Mouse (Mus musculus): ENCODE measurements around the gene Col4a5.

The Col4a5 gene

DNA sequence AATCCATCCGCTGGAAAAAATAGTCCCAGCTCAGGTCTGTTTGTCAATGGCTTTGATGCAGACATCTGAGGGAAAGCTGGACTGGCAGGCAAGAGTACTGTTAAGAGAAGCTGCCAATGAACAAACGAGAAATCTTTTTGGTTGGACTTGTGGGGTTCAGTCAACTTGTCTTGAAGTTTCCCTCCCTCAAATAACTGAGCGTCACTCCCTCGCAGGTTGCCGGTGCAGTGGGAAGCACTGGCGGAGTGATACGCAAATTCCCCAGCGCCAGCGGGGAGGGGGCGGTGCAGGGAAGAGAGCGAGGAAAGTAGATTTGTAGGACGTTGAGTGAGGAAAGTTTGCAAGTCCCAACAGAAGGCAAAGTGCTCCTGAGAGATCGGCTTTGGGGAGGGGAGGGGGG is at the start of gene Col4a5:
Gene Col4a5 (plus strand): TSS at position 276 of the 400 bp plus-strand sequence.
- peak; percentile 0 for DNase-seq (ENCODE audit: low spot score)

DNA sequence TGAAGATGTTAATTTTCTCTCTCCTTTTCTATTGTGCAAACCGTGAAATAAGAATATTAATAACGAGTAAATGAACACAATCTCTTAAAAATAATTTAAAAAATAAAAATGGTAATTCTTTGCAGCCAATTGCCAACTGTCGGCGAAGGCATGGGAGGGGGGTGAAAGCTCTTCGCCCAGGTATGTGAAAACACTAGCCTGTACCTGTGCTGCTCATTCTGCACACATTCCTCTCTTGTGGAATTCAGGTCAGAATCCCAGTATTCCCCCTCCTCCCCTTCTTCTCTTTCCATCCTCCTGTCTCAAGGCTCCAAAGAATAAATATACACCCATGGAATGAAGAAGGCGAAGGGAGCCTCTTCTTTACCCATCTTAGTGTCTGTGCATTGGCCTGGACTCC is 38.4 kb upstream of the Col4a5 start:
- DNase-seq (ENCODE audit: low spot score), result no peak

GRCm38 (mm10) chrX:141439423-141439822 is 35.8 kb upstream of the Col4a5 start:
- no peak for DNase-seq (ENCODE audit: low spot score)

DNA sequence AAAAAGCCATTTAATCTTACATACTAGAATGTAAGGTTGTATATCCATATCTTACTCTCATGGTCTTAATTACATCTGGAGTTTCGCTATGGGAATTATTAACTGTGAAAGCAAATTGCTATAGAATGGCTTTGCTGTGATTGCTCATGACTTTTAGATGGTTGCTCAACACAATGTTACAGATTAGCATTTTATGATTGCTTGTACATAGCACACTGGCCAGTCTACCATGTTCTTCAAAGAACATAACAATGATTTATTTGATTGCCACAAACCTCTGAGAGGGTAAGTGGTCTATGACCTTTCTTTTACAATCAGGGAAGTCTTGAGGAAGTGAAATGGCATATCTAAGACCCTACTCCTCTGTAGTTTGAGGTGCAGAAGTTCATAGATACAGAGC is 27.2 kb upstream of the Col4a5 start:
- no peak for DNase-seq (ENCODE audit: low spot score)

- DNase-seq (ENCODE audit: low spot score), result no peak
Measured at GRCm38 (mm10) chrX:141473470-141474302, 1.5 kb upstream of the Col4a5 start, which contains the start of gene Col4a6. Gene Col4a6, minus strand, starts transcription at chrX:141474076.

- no peak for DNase-seq (ENCODE audit: low spot score)
Measured at GRCm38 (mm10) chrX:141475566-141476327, 562 bp downstream of the Col4a5 start.

GRCm38 (mm10) chrX:141494545-141494944 is 19.4 kb downstream of the Col4a5 start:
- DNase-seq (ENCODE audit: low spot score), result no peak

- DNase-seq (ENCODE audit: low spot score), result no peak
Measured at GRCm38 (mm10) chrX:141503125-141503524, 27.9 kb downstream of the Col4a5 start.

DNA sequence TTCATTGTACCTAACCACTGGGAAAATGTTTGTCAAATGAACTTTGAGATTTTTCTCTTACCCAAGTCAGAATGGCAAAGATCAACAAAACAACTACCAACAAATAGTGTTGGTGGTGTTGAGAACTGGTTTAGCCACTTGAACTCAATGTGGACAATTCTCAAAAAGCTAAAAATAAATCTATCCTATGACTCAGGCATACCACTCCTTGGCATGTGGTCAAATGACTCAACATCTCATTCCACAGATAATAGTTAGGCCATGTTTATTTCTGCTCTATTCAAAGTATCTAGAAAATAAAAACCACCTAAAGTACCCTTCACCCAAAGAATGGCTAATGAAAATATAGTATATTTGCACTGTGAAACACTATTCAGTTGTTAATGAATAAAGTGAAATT is 58.3 kb downstream of the Col4a5 start:
- no peak for DNase-seq (ENCODE audit: low spot score)

GRCm38 (mm10) chrX:141547471-141547870 is 72.3 kb downstream of the Col4a5 start:
- DNase-seq (ENCODE audit: low spot score), result no peak

DNA sequence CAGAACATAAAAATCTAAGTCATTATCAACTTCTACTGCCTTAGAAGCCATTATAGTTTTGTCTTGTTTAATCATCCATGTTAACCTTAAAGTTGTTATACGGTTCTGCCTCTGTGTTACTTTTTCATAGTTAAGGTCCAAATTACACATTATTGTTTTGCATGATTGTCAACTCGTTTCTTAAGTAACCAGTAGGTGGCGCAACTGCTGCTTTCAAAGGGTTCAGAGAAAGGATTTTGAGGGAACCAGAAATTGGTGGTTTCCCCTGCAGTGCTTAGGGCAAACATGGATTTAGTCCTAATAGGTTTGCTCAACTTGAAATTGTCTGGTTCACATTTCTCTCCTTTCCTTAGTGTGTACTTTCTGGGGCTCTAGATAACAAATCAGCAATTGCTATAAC is 115.1 kb downstream of the Col4a5 start:
- no peak for DNase-seq (ENCODE audit: low spot score)

DNA sequence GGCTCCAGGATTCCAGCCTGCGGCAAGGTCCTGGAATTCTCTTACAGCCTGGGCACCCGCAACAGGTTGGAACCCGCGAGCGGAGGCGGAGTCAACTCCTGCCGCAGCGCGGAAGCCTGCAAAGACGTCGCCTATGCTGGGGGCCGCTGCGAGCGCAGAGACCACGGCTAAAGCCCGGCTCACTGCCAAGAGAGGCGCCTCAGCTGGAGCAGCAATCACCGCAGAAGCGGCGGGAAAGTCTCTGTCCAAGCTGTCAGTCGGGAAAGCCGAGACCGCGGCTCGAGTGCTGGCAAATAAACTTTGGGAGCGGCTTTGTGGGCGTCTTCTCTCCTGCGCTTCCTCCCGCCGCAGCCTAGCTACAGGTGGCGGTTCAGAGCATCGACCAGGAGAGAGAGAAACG is 246.5 kb downstream of the Col4a5 start:
- no peak for DNase-seq (ENCODE audit: low spot score)

DNA sequence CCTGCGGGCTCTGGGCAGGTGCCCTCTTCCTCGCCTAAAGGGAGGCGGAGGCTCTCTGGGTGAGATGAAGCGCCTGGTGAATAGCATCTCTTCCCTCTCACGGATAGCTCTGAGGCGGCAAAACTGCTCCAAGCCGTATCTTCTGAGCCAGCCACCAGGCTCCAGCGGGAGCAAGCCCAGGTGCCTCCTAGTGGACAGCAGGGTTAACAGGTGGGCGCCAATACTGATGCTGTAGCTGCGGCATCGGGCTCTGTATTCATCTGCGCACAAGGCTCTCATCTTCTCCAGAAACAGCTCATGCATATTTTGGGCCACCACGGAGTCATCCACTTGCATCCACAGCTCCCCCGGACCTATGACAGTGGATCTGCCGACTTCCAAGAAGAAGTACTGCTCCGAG is 248.8 kb downstream of the Col4a5 start:
- no peak for DNase-seq (ENCODE audit: low spot score)

GRCm38 (mm10) chrX:141724391-141724891 is 249.3 kb downstream of the Col4a5 start:
- no peak for DNase-seq (ENCODE audit: low spot score)

- no peak for DNase-seq (ENCODE audit: low spot score)
Measured at GRCm38 (mm10) chrX:141724937-141725918, 250.0 kb downstream of the Col4a5 start, which contains the start of gene Irs4. Gene Irs4, minus strand, starts transcription at chrX:141725263.

DNA sequence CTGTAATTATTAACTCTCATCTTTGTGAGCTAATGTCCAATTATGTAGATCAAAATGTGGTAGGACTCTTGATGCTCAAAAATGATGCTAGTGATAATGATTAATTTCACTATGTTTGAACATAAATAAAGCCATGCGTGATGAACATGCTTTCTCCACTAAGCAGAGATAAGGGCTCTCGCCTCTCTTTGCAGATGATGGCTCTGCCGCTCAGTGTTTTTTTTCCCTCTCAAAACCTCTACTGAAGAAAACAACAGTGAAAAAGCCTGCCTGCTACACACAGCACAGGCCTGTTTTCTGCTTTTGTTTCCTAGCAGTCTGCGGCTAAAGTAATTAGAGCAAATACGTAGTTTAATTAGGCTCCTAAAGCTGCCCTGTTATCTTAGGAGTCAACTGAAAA is 254.4 kb downstream of the Col4a5 start:
- DNase-seq (ENCODE audit: low spot score), result no peak

Measured in left cerebral cortex, adult 11 months (tissue).